Mouse (Mus musculus) inflammation-experienced regulatory T-cells, adult 6 months (primary cell): ENCODE data around the gene Tmprss2. TPM values are rescaled to one million over a fixed set of nuclear protein-coding genes. Genes with fewer than 3 reads are reported as not detected.
"Not testable (repeated sequence)": the region's sequence is repeated elsewhere in the genome, so short reads cannot be mapped to it uniquely, and the experiment has no call there.

Experiments used
- ATAC-seq: one replicate; pipeline ENCODE4 v1.8.0; 2017
- polyA plus RNA-seq, 3 experiments: library from polyadenylated mRNA; unstranded; fragments of 100-300 nt; shearing (Covaris generic); gene quantifications; one replicate each; pipeline ENCODE4 v1.2.1; 2017

Tmprss2 gene
- polyA plus RNA-seq, 3 experiments from 2014 or later: 0.22 TPM; not detected in 2

DNA sequence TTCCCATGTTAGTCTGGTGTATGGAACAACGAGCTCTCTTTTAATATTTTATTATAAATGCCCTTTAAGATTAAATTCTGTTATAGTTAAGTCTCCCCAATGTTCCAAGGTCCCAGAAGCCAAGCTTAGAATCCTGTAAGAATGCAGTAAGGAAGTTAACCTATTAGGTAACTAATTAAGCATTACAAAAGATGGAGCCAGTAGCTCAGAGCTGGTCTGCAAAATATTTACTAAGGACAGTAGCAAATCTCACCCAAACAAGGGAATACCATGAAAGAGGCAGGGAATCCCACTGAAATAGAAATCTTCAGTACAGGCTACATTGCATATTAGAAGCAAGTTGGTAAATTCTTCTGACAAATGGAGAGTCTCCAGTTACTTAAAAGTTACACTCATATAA is 28.1 kb downstream of the Tmprss2 start:
- ATAC-seq: not testable (repeated sequence)

DNA sequence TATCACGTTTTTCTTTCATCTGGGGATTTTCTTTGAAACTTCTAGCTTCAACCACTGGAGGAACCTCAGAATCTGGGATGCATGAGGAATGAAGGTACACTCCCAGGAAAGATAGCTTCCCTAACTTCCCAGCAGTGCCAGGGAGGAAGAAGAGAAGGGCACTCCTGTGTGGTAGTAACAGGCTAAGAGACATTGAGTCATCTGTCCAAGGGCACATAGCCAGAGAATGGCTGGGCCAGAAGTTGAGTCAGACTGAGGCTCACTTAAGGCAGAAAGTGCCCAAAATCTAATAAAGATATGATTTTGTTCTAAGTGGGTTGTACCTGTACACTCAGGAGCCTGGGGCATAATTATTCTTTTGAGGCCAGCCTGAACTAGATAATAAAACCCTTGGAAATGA is 41.6 kb downstream of the Tmprss2 start:
- ATAC-seq: no peak

DNA sequence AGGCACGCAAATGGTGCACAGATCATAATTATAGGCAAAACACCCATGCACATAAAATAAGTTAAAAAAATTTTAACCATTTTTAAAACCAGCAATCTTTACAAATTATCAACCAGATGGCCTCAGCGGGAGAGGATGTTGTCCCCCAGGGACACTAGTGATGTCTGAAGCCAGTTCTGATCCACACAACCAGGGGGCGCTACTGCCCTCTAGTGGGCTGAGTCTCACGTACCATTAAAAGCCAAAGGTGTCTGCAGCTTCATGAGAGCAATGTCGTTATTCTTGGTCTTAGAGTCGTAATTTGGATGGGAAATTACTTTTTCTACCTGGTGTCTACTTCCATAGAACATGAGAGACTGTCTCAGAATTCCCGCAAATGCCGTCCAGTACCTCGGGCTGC is 42.3 kb downstream of the Tmprss2 start:
- ATAC-seq: no peak

DNA sequence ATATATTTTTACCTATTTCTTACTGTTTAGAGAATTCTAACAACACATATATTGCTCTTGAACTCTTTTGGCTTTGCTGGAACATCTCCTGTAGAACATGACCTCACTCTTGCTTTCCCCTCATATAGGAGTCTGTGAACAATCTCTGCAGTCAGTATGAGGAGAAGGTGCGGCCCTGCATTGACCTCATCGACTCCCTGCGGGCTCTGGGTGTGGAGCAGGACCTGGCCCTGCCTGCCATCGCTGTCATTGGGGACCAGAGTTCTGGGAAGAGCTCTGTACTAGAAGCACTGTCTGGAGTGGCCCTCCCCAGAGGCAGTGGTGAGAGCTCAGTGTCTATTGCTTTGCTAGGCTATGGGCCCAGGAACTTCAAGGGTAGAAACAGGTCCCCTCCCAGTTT is 66.7 kb downstream of the Tmprss2 start:
- ATAC-seq: no peak

DNA sequence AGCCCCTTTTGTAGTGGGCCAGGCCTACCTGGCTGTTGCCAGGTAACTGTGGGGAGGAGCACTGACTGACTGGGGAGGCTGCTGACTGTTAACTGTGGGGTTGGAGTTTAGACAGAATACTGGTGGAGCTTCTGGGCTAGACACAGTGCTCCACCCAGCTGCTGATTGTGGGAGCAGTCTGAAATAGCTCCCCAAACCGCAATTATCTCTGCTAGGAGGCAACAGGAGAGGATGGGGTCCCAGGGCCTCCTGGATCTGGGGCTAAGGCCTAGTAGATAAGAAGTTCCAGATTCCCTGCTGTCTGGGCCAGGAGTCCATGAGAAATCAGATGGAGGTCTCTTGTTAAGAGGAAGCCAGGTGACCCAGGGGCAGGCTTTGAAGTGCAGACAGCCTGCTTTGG is 74.1 kb downstream of the Tmprss2 start:
- ATAC-seq: no peak

DNA sequence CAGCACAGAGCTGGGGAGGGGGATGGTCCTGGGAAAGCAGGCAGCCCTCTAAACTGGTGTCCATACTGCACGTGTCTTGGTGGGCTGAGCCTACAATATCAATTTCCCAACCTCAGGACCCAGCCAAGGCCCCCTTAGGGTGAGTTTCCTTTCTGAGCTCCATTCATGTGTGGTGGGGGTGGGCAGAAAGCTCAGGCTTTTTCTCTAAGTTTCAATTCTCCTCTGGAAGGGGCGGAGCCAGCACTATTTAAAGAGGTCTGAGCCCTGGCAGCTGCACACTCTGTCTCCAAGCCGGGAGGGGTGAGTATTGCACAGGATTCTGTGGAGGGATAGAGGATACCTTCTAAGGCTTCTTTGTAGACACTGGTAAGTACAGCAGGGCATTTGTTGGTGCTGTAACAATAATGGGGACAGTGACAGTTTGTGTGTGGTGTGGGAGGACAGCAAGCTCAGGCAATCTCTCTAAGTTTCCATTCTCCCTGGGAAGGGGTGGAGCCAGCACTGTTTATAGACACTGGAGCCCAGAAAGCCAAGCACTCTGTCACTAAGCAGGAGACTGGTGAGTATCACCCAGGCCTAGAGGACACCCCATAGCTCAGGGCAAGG is 75.1 kb downstream of the Tmprss2 start:
- ATAC-seq: peak; percentile 65

DNA sequence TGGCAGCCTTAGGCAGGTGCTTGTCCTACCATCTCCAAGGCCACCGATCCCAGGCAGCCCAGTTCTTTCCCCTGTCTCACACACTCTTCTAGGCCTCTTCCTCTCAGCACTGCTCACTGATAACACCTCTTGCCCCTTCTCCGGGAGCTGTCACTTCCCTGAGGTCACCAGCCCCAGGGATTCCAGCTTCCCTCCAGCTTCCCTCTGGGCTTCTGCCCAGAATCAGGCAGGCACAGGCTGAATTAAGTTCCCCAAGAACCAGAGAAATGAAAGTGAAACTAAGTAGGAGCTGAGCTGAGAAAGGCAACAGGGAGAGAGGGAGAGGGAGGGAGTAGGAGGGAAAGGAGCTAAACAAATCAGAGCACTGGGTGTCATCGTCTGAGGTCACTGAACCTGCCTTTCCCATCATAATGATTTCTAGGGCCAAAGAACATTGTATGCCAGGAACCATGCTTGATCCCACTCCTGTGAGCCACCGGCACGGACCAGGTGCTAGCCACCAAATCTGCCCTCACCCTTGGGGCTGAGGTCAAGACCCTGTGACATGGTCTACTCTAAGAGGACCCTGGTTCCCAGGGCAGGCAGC is 76.0 kb downstream of the Tmprss2 start:
- peak; percentile 76 for ATAC-seq

DNA sequence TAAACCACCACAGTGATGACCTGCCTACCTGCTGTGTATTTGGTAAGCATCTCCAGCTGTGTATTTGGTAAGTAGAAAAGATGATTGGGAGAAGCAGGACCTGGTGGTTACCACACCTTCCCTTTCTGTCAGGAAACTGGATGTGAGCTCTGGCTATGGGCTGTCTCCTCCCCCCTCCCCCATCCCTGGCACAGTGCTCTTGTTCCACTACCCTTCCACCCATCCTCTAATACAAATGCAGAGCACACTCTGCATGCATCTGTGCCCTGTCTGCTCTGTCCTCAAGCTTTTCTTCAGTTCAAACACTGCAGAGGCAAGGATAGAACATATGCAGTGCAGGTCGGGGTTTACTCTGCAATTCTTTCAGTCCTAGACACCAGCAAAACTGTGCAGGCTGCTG is 76.5 kb downstream of the Tmprss2 start:
- no peak for ATAC-seq

DNA sequence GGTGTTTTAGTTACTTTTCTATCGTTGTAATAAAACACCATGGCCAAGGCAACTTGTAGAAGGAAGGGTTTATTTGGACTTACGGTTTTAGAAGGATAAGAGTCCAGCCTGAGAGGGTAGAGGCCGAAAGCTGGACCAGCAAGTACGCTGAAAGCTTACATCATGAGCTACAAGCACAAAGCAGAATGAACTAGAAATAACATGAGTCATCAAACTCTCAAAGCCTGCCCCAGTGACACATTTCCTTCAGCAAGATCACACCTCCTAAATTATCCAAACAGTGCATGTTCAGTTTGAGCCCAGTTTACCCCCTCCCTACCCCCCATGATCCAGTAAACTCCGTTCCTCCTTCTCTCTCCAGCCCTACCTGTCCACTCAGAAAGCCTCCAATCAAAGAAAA is 77.2 kb downstream of the Tmprss2 start:
- ATAC-seq: no peak

DNA sequence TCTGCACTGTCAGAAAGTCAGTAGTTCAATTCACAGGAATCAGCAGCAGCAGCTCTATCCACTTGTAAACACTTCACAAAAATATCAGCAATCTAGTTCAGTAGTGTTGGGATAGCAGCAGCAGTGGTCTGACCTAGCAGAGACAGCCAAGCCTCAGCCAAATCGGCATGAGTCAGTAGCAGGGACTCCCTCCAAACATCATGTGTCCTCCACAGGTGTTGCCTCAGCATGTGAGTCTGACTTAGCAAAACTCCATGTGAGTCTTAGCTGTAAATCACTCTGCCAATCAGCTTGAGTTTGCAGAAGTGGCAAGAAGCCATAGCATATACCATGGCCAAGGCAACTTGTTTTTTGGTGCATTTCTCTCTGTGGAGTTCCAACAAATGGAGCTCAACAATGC is 77.9 kb downstream of the Tmprss2 start:
- no peak for ATAC-seq

DNA sequence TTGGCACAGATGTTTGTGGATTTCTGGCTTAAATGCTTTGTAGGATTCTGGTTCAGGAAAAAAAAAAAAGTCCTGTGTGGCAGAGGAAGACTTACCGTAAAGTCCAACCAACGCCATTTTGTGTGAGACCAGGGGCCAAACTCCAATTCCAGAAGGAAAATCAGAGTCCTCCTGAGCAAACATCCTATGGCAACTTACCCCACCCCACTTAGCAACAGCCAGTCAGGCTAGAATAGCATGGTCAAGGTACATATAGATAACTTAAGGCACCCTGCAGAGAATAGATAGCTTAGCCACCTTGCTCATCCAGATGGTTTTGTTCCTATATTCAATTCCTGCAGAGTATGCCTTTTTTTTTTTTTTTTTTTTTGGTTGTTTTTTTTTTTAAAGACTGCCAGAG is 81.8 kb downstream of the Tmprss2 start:
- ATAC-seq: no peak

DNA sequence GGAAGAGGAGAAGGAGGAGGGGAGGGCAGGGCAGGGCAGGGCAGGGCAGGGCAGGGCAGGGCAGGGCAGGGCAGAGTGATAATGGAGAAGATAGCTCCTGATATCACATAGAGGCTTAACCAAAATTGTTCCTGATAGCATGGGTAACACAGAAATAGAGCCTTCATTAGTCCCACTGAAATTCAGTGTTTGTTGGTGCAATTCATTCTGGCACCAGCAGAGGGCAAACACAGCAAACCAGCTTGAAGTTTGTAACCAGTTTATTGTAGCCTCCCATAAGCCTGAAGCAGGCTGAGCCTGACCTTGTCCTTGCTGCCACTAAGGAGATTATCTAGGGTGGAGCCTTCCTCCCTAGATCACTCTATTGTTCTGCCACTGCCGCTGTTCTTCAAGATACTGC is 88.0 kb downstream of the Tmprss2 start:
- peak; percentile 89 for ATAC-seq

DNA sequence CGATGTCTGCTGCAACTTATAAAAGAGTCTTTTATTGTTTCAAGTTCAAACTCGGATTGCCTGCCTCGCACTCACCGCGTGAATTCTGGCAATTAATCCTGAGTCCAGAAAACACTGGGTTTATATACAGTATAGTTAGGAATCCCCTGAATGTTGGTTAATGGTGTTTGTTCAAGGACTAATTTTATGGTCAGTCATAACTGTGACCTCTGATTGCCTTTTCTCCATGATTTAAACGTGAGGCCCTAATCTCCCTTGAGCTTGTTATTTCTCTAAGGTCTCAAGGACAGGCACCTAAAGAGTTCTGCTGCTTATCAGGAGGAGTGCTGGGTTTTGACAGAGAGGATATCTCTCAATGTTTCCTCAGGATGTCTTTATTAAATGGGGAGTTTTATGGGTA is 89.0 kb downstream of the Tmprss2 start:
- ATAC-seq: no peak

DNA sequence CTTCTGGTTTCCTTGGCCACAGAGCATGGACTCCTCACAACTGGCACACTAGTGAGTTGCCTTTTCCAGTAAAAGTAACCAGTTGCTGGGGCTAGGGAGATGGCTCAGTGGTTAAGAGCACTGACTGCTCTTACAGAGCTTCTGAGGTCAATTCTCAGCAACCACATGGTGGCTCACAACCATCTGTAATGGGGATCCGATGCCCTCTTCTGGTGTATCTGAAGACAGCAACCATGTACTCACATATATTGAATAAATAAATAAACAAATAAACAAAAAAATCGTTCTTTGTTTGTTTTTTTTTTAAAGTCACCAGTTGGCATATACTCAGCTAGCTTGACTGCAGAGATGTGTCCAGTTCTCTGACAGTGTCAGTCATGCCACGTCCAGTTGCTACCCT is 94.7 kb downstream of the Tmprss2 start:
- no peak for ATAC-seq

Other genes starting within 250 kb of the Tmprss2 start
- 10 to 100 TPM in 1 of 3 experiments, 1 to 10 TPM in 2; 3.7 to 10.8 (median 7.2) TPM for gene Mx1, start 148.3 kb downstream of the Tmprss2 start, polyA plus RNA-seq
- gene Fam3b, start 96.4 kb downstream of the Tmprss2 start, polyA plus RNA-seq: 1 to 10 TPM; 1.9 to 3.2 (median 2.0) TPM
- under 1 TPM in 2 of 3 experiments, not detected in 1; 0.10 to 0.50 TPM for gene Ripk4, start 152.6 kb upstream of the Tmprss2 start, polyA plus RNA-seq
- 10 to 100 TPM; 12.5 to 16.0 (median 14.0) TPM for gene Prdm15, start 240.7 kb upstream of the Tmprss2 start, polyA plus RNA-seq